Mouse (Mus musculus) inflammation-experienced regulatory T-cells, adult 6 months (primary cell): Measurements from ENCODE around the gene Ifna2. TPM values are rescaled to one million over a fixed set of nuclear protein-coding genes. Genes with fewer than 3 reads are reported as not detected.

Experiments used
- ATAC-seq: one replicate; pipeline ENCODE4 v1.8.0; 2017
- polyA plus RNA-seq, 3 experiments: library from polyadenylated mRNA; unstranded; fragments of 100-300 nt; shearing (Covaris generic); gene quantifications; one replicate each; pipeline ENCODE4 v1.2.1; 2017

Ifna2 gene
- not detected for polyA plus RNA-seq

DNA sequence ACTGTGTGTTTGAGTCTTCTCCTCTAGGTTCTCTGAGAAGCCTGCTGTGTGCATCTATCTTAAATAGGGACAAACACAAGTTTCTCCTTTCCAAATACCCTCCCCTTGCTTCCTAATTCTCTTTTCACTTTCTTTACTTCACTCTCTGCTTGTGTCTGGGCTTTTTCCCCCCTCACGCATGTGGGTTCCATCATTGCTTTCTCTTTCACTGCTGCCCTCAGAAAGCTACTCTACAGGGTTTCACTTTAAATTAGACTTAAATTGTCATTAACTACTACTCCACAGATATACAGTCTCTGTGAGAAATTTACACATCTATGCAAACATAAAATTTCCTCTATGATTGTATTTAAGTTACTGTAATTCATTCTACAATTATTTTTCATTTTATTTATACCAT lies at the start of gene Ifna2:
Gene Ifna2, minus strand, starts transcription at position 101 of the 400 bp plus-strand sequence.
- ATAC-seq: no peak

DNA sequence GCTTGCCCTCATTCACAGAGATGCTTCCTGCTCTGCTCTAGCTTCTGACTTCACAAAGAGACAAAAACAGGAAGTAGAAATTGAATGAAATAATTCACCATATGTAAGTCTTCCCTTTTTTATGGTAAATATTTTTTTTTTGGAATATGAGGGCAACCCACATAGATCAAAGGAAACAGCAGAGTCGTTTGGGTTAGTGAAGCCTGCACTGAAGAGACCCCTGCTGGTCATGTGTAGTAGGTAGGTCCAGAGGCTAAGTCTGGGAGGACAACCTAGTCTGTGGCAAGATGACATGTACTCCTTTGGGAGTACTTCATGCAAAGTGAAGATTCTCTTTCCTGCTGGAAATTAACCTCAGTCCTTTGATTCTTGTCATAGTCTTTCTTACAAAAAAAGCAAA lies 43.6 kb upstream of the Ifna2 start:
- ATAC-seq: peak; percentile 89

DNA sequence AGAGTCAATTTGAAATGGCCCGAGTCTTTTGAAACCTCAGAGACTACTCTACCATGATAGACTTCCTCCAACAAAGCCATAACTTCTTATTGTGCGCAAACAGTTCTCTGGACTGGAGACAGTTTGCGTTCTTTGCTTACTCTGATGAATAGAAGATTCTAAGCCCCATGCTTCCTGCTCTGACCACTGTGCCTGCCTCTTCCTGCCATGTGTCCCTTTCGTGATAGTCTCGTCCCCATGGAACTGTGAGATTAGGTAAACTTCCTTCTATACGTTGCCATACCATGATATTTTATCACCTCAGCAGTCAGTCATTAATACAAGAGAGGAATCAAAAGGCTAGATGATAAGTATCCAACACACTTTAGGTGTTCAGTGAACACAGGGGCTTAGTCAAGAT lies 43.0 kb upstream of the Ifna2 start:
- no peak for ATAC-seq

DNA sequence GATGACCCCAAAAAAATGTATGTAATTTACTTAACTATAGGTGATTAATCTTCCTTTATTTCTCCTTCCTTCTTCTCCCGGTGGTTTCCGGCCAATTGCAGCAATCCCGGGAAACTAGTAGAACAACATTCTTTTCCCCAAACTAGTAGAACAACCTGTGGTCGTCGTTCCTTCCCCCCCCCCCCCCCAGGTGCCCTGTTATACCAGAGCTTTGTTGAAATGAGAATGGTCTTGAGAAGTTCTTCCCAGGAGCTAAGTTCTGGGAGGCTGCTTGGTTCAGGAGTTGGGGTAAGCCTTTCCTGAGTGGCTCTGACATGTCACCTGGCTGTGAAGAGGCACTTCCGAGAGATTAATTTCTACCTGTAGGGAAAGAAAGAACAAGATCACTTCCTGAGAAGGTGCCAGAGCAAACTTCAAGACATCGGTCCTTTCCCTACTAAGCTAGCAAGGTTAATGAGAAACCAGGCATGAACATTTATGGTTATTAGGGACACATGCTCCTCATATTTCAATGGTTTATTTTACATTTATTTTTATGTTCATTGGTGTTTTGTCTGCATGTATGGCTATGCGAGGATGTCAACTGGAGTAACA lies 39.9 kb upstream of the Ifna2 start:
- no peak for ATAC-seq

DNA sequence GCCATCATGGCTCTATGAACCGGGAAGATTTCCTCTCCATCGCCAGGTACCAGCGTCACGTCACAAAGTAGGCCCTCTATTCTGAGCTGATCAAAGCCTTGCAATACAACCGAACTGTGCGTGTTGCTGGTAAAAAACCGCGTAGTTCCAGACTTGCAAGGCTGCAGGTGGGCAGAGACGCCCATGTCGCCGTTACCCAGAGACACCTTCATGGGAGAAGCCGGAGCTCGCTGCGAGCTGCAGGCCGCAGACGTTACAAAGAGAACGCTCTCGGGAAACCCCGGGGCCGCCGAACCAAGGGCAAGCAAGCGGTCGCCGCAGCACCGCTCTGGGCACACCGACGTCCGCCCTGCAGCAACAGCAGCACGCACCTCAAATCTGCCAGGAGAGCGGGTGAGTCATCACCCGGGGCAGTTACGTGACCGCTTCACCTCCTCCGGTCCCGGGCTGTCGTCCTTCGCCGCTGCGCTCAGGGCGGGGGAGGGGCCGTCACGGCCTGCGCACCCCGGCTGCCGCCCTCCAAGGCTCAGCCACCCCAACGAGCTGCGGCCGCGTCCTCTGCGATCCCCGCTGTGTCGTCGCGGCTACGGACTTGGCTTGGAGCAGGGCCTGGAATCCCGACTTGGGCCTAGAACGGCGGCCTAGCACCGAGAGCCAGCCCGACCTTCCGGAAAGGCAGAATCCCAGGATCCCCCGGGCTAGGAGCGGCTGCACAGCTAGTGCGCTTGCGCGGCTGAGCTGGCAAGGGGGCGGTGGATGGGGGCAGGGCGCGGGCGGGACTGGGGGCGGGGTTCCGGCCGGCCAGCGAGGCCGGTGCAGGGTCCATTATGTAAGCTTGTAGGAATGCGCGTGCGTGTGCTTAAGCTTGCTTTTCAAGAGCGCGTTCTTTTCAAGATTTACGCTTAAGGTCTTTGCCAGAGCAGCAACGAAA lies 38.3 kb upstream of the Ifna2 start, which contains the start of the genes Gm26566 and Klhl9:
Gene Gm26566, plus strand, starts transcription at position 15 of the 931 bp plus-strand sequence.
Gene Klhl9, minus strand, starts transcription at position 675 of the 931 bp plus-strand sequence.
- ATAC-seq: peak; percentile 75

DNA sequence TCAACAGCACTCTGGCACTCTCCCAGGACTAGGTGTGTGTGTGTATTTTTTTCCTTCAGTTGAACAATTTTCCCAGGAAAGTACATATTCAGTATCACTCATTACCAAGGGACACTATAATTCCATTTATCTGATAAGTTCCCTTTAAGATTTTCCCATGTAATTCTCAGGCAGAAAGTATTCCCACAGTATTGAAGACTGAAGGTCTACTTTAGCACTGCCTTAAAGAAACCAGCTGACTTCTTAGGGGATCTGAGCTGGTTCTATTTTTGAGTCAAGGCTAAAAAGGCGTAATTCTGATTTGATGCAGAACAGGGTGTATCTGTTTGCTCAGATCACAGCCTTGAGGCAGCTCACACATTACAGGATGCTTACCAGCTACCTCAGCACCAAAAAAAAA lies 35.0 kb upstream of the Ifna2 start:
- no peak for ATAC-seq

DNA sequence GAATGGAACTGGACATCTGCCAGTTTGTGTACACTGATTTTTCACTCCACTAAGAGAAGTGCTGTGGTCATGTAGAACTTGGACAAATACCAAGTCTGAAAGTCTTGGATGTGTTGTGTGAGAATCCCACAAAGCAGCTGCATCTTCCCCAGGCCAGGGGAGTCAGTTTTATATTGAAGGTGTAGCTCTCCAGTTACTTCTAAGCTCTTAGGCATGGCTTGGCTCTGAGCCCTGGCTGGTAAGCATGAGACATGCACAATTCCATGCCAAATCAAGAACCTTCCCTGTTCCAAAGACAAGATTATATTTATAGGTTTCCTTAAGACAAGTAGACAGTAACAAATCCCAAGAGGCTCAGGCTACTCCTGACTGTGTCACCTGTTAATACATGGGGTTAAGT lies 31.3 kb upstream of the Ifna2 start:
- no peak for ATAC-seq

DNA sequence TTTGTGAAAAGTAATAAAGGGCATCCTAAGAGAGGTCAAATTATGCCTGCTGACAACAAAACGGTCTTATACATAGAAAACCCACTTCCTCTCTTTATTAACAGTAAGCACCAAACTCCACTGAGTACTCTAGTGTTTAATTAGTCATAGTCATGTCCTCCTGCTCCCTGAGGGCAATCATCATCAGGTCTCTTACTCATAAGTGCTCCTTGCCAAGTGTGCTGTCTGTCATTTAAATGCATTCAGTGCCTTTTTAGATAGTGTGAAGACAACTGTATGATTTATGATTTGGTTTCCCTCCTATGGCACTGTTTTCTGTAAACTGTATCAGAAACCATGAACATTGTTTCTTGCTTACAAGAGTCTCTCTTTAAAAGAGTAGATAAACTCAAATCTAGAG lies 30.6 kb upstream of the Ifna2 start:
- no peak for ATAC-seq

DNA sequence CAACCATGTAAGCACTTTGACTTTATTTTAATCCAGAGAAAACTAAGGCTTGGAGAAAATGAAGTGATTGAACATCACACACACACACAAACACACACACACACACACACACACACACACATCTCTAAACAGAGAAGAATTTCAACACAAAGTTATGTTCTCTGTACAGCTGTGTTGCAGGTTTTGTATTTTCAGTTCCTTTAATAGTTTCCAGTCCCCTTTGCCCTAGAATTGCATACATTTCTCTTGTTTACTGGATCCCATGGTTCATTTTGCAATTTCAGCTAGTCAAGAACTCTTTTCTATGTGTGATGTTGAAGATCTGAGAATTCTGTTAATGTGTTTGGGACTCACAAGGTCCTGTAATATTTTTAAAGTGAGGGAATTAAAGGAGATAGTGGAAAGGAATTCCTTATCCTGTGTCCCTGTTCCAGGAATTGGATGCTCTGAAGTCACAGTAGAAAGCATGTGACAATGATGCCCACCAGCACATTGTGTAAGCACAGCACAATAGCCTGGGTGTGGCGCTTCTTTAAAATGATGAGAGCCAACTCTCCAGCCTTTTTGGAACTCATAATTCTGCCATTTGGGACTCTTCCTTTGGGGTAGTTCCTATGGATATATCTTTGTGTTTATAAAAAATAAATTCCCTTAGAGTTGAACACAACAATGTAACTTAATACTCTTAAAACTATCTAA lies 23.6 kb upstream of the Ifna2 start:
- no peak for ATAC-seq

DNA sequence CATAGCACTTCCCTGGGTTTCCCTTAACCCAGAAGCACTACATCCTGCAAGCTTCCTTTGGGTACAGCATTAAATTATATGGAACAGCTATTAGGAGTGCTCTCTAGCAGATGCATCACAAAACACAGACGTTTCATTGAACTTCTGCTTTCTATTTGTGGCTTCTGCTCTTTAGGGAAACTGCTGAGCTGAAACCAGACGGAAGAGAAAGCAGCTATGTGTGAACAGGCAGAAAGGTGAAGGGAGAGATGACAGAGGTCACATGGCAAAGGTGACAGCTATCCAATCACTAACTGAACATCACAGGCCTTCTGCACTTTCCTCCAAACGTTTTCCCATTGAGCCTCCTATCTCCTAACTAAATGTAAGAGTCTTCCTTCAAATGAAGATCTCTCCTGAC lies 22.2 kb upstream of the Ifna2 start:
- ATAC-seq: no peak

DNA sequence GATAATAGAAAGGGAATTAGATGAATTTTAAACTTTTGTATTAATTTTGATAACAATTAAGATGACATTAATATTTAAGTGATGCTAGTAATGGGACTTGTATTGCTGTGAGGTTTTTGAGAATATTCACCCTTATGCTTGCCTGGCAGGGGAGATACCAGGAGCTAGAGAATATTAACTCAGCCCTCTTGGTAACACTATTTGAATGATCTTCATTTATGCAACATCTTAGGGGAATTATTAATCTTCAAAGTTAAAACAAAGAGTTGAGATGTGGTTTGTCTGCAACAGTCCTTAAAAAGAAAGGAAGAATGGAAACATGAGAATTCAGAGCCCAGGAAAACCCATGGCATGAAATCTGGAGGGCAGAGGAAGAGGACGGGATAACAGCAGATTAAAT lies 15.6 kb upstream of the Ifna2 start:
- ATAC-seq: no peak

DNA sequence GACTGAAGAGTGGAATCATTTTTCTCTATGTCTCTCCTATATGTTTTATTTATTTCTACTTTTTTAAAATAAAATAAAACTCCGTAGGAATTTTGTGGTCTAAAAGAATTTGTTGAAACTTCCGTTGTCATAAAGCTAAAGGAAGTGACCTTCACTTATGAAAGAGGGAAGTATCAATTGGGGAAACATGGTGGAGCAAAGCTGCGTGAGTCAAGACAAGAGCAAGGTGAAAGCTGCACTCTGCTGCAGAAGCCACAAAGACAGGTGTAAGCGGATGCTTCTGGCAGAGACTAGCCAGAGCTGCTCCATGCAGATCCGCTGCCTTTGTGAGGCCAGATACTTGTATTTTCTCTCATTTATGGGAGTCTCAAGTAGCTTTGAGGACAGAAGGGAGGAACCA lies 15.1 kb upstream of the Ifna2 start:
- ATAC-seq: no peak

DNA sequence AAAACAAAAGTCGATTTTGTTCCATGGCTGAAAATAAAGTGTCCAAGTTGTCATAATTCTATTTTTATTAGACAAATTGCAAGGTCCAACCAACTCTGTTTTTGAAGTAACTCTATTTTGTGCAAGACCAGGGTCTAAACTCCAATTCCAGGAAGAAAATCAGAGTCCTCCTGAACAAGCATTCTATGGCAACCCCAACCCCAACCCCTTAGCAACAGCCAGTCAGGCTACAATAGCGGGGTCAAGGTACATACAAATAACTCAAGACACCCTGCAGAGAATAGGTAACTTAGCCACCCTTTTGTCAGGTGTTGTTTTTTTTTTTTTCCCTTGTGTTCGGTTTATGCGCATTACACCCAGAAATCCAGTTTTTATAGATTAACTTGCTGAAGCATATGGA lies 14.0 kb upstream of the Ifna2 start:
- ATAC-seq: no peak

DNA sequence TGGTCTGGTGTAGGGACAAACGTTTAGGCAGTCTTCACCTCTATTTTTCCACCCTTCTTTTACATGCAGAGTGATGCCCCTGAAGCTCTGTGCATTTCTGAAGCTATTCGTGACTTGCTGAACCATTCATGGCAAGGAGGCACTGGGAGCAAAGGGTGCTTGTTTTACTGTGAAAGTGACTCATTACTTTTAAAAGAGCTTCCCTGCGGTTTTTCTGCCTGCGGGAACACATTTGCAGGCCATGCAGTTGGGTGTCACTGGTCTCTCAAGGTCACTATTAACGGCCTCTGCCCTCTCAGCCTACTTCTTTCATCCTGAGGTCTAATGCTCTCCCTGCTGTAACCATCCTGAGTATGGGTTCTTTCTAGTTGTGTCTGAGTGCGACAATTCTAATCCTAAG lies 13.4 kb upstream of the Ifna2 start:
- no peak for ATAC-seq

DNA sequence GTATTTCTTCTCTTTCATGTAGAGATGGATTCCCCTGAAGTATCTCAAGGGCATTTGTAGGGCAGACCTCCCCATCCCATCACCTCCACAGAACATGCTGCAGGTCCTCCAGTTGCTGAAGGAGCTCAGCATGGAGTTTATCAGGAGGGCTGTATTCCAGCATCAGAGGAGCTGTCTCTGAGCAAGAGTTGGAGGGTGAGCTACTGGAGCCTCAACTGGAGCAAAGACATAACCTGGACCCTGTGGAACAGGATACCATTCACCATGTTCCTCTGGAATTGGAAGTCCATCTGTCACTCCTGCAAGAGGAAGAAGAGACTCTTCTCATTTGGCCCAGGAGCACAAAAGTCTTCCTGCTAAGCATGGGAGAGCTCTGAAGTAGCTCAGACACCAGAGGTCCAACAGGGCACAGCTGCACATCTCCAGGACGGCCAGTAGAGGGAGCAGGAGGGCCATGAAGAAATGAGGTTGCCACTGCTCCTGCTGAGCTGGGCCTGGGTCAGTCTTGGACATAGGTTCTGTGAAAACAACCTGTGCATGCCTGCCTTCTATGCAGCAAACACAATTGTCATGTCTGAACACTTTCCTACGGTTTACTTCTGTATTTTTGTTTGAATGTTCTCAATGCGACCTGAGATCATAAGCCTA lies 12.6 kb upstream of the Ifna2 start:
- ATAC-seq: peak; percentile 71

DNA sequence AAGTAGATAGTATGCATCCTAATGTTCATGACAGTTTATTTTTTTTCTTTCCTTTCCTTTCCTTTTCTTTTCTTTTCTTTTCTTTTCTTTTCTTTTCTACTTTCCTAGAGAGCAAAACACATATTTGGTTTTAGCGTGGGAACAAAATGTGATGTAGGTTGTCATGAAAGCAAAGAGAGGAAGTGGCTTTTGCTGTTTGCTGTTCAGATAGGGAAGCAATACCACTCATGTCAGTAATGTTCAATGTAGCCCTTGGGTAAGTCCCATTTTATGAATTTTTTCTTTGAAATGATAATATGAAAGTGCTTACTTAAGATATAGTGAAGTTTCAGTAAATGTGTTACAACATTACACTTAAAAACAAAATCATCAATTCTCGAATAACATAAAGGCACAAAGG lies 9.7 kb upstream of the Ifna2 start:
- peak; percentile 67 for ATAC-seq

DNA sequence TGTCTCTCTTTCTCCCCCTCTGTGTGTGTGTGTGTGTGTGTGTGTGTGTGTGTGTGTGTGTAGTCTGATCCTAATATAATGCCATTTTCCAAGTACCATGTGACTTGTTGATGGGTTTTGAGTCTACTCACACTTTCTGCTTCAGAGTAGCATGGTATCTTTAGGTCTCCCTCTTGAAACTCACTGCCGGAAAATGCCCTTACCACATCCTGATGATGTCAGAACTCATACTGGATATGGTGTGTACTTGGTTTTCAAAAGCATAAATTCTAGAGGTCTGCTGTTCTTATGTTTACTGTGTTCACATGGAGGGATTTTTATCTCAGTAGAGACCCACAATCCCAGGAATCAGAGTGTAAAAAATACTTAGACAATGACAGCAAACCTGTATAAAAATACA lies 8.8 kb upstream of the Ifna2 start:
- ATAC-seq: peak; percentile 75

DNA sequence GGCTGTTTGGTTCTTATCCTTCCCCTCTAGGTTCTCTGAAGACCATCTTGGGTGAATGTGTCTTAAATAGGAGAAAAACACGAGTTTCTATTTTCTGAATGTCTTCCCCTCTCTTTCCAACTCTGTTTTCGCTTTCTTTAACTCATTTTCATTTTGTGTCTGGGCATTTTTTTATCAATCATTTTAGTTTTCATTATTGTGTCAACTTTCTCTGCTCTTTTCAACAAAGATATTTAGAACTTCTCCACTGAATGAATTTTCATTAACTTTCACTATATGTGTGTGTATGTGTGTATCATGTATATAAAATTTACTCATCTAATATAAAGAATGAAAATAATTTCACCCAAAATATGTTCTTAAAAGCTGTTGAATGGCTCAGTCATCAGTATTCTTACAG lies 7.5 kb upstream of the Ifna2 start, which contains the start of gene Ifnab:
Gene Ifnab, minus strand, starts transcription at position 101 of the 400 bp plus-strand sequence.
- ATAC-seq: no peak

DNA sequence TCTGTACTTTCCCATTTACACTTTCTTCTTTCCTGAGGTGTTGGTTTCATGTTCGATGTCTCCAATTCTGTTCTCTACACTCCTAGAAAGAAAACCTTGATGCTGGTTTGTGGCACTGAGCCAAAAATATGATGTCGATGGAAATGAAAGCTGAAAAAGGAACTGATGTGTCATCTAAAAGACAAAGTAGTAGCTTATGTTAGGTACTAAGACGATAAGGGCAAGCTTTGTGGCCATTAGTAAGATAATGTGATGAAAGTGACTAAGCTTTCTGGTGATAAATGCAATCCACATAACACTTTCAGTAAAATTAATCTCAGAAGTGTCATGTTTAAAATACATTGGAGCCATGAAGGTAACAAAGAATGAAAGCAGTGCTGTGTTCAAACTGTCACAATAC lies 2.4 kb downstream of the Ifna2 start:
- ATAC-seq: no peak

DNA sequence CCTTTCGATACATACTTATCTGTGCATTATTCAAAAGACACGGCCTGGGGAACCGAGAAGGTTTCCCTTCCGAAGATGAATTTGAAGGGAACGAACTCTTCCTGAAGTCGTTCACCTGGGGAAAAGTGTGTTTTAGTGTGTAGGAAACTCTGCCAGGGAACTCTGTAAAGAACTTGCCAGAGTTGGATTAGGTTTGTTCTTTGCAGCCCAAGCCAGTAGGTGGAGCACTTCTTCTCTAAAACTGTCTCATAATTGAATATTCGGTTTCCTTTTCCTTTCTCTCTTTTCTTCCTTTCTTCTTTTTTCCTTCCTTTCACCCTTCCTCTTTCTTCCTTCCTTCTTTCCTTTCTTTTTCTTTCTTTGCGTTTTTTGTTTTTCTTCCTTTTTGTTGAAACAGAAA lies 3.4 kb downstream of the Ifna2 start:
- peak; percentile 71 for ATAC-seq

DNA sequence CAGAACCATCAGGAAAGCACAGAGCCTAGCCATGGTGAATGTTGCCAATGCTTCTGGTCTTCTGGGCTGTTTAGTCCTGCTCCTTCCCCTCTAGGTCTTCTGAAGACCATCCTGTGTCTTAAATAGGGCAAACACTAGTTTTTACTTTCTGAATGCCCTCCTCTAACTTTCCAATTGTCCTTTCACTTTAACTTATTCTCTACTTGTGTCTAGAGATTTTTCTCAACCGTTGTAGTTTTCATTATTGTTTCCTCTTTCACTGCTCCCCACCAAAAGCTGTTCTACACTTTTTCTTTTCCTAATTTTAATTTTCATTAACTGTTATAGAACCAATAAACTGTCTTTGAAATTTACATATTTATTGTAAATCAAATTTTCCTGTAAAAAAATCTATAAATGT lies 6.9 kb downstream of the Ifna2 start, which contains the start of gene Ifna16:
Gene Ifna16, minus strand, starts transcription at position 101 of the 400 bp plus-strand sequence.
- ATAC-seq: no peak

DNA sequence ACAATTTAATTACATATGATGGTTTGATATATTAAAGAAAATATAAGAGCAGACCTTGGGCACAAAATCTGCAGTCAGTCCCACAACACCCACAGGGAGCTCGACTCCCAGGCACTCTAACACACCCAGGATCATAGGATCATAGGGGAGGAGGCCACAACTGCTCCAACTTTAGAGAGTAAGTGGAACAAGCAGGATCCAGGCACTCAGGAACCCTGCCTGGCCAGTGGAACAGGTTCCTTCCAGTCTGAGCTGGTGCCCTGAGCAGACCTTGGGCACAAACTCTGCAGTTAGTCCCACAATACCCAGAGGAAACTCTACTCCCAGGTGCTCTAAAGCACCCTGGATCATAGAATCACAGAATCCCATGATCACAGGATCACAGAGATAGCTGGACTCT lies 28.3 kb downstream of the Ifna2 start:
- ATAC-seq: no peak

DNA sequence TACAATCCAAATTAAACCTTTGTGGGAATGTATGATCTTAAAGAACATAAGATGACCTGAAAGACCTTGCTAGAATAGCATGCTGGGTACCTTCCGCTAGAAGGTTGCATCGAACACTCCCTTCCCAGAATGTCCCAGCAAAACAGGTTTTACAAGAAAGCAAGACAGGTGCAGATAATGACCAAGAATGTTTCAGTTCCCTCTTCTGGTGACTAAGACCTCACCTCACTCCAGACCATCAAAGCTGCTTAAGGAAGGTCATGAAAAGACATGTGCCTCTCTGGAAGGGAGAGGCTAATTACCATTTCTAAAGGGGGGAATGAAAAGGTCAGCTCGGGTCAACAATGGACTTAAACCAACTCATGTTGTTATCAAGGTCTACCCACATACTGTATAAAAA lies 30.1 kb downstream of the Ifna2 start:
- no peak for ATAC-seq
